Mouse (Mus musculus) yolk sac, embryonic 10.5 days (tissue): ENCODE data around the gene Erc1.
"Not testable (repeated sequence)": the region's sequence is repeated elsewhere in the genome, so short reads cannot be mapped to it uniquely, and the experiment has no call there.

Source experiments
- DNase-seq: peaks from one replicate; pipeline ENCODE4 v3.0.0-alpha.2; 2017; ENCODE audit warnings: low spot score

Gene Erc1

GRCm38 (mm10) chr6:119709552-119709951, 138.4 kb downstream of the Erc1 start:
- no peak for DNase-seq

- DNase-seq = no peak
These were observed 140.1 kb downstream of the Erc1 start for GRCm38 (mm10) chr6:119707911-119708310.

- DNase-seq = no peak
These were observed 143.1 kb downstream of the Erc1 start for GRCm38 (mm10) chr6:119704899-119705298.

- DNase-seq = no peak
These were observed 155.2 kb downstream of the Erc1 start for GRCm38 (mm10) chr6:119692754-119693153.

GRCm38 (mm10) chr6:119686470-119686869, 161.5 kb downstream of the Erc1 start:
- peak; percentile 19 for DNase-seq

- DNase-seq = no peak
These were observed 167.2 kb downstream of the Erc1 start for GRCm38 (mm10) chr6:119680746-119681145.

GRCm38 (mm10) chr6:119674811-119675209, 173.2 kb downstream of the Erc1 start:
- no peak for DNase-seq

- DNase-seq = no peak
These were observed 173.7 kb downstream of the Erc1 start for GRCm38 (mm10) chr6:119674201-119674810.

GRCm38 (mm10) chr6:119669746-119670145, 178.2 kb downstream of the Erc1 start:
- no peak for DNase-seq

GRCm38 (mm10) chr6:119662936-119663335, 185.0 kb downstream of the Erc1 start:
- DNase-seq = no peak

- DNase-seq = no peak
These were observed 186.9 kb downstream of the Erc1 start for GRCm38 (mm10) chr6:119661081-119661493.

- no peak for DNase-seq
These were observed 189.5 kb downstream of the Erc1 start for GRCm38 (mm10) chr6:119658441-119658840.

- DNase-seq = no peak
These were observed 190.4 kb downstream of the Erc1 start for GRCm38 (mm10) chr6:119657418-119658178.

- DNase-seq = not testable (repeated sequence)
These were observed 193.2 kb downstream of the Erc1 start for GRCm38 (mm10) chr6:119654777-119655176.

GRCm38 (mm10) chr6:119643880-119644460, 204.0 kb downstream of the Erc1 start:
- peak; percentile 22 for DNase-seq

GRCm38 (mm10) chr6:119643178-119643728, 204.7 kb downstream of the Erc1 start:
- no peak for DNase-seq

- no peak for DNase-seq
These were observed 205.2 kb downstream of the Erc1 start for GRCm38 (mm10) chr6:119642718-119643117.

GRCm38 (mm10) chr6:119635629-119636028, 212.3 kb downstream of the Erc1 start:
- peak; percentile 25 for DNase-seq

GRCm38 (mm10) chr6:119630622-119631021, 217.3 kb downstream of the Erc1 start:
- no peak for DNase-seq

- DNase-seq = no peak
These were observed 246.6 kb downstream of the Erc1 start for GRCm38 (mm10) chr6:119601379-119601778.

- DNase-seq = no peak
These were observed 252.5 kb downstream of the Erc1 start for GRCm38 (mm10) chr6:119595440-119595839.

GRCm38 (mm10) chr6:119590872-119591271, 257.1 kb downstream of the Erc1 start:
- DNase-seq = no peak

GRCm38 (mm10) chr6:119587897-119588296, 260.1 kb downstream of the Erc1 start:
- no peak for DNase-seq
